Mouse (Mus musculus): Measurements from ENCODE around the gene Mc1r.

DNA sequence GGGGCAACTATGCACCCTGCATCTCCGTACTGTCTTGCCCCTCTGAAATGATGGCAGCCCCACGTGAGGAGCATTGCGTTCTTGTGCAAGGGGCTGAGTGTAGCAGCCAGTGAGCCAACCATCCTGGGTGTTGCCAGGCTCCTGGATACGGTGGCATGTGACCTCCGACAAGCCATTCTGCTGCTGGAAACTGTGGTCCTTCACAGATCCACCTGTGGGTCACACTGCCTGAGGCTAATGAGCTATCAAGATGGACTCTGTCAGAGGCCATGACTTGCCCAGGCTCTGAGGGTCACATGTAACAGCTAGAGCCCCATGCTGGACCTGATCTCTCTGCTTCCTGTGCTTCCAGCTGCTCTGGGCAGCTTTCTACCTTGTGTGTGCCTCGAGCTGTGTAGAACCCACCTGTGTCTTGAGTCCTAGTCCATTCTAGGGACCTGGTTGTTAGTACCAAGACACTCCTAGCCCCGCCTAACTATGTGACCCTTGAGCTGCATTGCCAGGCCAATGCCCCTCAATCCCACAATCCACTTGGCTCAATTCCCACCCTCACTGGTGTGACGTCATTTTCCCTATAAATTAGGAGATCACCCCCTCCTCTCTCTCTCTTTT is 10.1 kb downstream of the Mc1r start:
- TF ChIP-seq CTCF (IDR thresholded peaks at IDR 0.05; ENCODE audit: low read depth, low read length) (no peak), GATA1 (IDR thresholded peaks at IDR 0.05; ENCODE audit: borderline replicate concordance, low read length) (no peak)
